Mouse (Mus musculus): Measurements from ENCODE around the gene Nt5c. TPM values are rescaled to one million over a fixed set of nuclear protein-coding genes. Genes with fewer than 3 reads are reported as not detected.

Gene Nt5c
- polyA plus RNA-seq, 1 experiment = 43.2 TPM

DNA sequence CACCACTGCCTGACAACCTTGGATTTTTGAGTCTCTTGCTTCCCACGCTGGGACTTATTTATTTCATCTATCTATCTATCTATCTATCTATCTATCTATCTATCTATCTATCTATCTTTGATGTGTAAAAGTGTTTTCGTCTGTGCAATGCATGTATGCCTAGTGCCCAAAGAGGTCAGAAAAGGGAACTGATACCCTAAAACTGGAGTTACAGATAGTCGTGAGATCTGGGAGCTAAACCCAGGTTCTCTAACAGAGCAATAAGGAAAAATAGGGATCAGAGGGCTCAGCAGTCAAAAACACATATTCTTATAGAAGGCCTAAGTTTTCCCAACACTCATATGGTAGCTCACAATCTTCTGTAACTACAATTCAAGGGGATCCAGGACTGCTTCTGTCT lies 27.9 kb upstream of the Nt5c start:
- Histone ChIP-seq H3K27me3 (ENCODE audit: control insufficient read depth, insufficient read depth, low read length, poor library complexity, severe bottlenecking) (no peaks in the 10 kb centered on the region), H3K9me3 (replicated peaks; ENCODE audit: control insufficient read depth, insufficient read depth, low read length, poor library complexity, severe bottlenecking) (no peaks in the 10 kb centered on the region), H3K9ac (ENCODE audit: low read depth, poor library complexity, severe bottlenecking) (no peak overlapping the region), H3K27ac (ENCODE audit: insufficient read depth, low read length) (no peak overlapping the region), H3K4me1 (ENCODE audit: control insufficient read depth, insufficient read depth, low read length) (no peaks in the 10 kb centered on the region), H3K36me3 (ENCODE audit: control insufficient read depth, insufficient read depth, low read length, poor library complexity, severe bottlenecking) (peaks cover 13% of the 10 kb centered on the region), H3K4me3 (ENCODE audit: low read depth, low read length) (no peak overlapping the region)
- TF ChIP-seq CTCF (IDR thresholded peaks at IDR 0.05; ENCODE audit: low read depth, low read length) (no peak), POLR2A (IDR thresholded peaks at IDR 0.05; ENCODE audit: insufficient read depth, low read length) (no peak), EP300 (IDR thresholded peaks at IDR 0.05; ENCODE audit: insufficient read depth, low read depth, low read length) (no peak)

DNA sequence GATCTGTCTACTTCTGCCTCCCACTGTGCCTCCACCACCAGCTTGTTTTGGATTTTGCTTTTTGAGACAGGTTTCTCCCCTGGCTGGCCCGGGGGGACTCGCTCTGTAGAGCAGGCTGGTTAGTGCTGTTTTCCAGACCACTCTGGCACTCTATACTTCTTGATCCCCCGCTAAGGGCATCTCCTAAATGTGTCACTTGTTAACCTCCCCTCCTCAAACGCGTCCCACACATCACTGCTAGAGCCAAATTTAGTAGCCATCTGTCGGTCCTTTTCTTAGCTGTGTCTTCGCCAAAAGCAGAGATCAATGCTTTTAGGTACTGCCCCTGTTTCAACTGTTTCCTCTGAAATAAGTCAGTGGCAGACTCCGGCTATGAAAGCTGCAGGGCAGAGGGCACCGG lies 27.0 kb upstream of the Nt5c start:
- no peaks in the 10 kb centered on the region for H3K27me3 ChIP-seq (ENCODE audit: control insufficient read depth, insufficient read depth, low read length, poor library complexity, severe bottlenecking)
- no peaks in the 10 kb centered on the region for H3K9me3 ChIP-seq (replicated peaks; ENCODE audit: control insufficient read depth, insufficient read depth, low read length, poor library complexity, severe bottlenecking)
- no peak overlapping the region for H3K27ac ChIP-seq (ENCODE audit: insufficient read depth, low read length)
- no peak overlapping the region for H3K4me3 ChIP-seq (ENCODE audit: low read depth, low read length)
- H3K36me3 ChIP-seq (ENCODE audit: control insufficient read depth, insufficient read depth, low read length, poor library complexity, severe bottlenecking) = peaks cover 7% of the 10 kb centered on the region
- H3K4me1 ChIP-seq (ENCODE audit: control insufficient read depth, insufficient read depth, low read length) = no peaks in the 10 kb centered on the region
- no peak for TF ChIP-seq CTCF (IDR thresholded peaks at IDR 0.05; ENCODE audit: low read depth, low read length)
- no peak for TF ChIP-seq EP300 (IDR thresholded peaks at IDR 0.05; ENCODE audit: insufficient read depth, low read depth, low read length)
- TF ChIP-seq POLR2A (IDR thresholded peaks at IDR 0.05; ENCODE audit: insufficient read depth, low read length) = no peak
- no peak overlapping the region for H3K9ac ChIP-seq (ENCODE audit: low read depth, poor library complexity, severe bottlenecking)

- Histone ChIP-seq H3K9me3 (replicated peaks; ENCODE audit: control insufficient read depth, insufficient read depth, low read length, poor library complexity, severe bottlenecking) (peaks cover 5% of the 10 kb centered on the region), H3K27ac (ENCODE audit: insufficient read depth, low read length) (no peak overlapping the region), H3K36me3 (ENCODE audit: control insufficient read depth, insufficient read depth, low read length, poor library complexity, severe bottlenecking) (peaks cover 4% of the 10 kb centered on the region; the same call in 1 of the 2 replicates), H3K27me3 (ENCODE audit: control insufficient read depth, insufficient read depth, low read length, poor library complexity, severe bottlenecking) (no peaks in the 10 kb centered on the region), H3K4me3 (ENCODE audit: low read depth, low read length) (no peak overlapping the region), H3K9ac (ENCODE audit: low read depth, poor library complexity, severe bottlenecking) (no peak overlapping the region), H3K4me1 (ENCODE audit: control insufficient read depth, insufficient read depth, low read length) (no peaks in the 10 kb centered on the region)
- TF ChIP-seq POLR2A (IDR thresholded peaks at IDR 0.05; ENCODE audit: insufficient read depth, low read length) = no peak
- no peak for TF ChIP-seq CTCF (IDR thresholded peaks at IDR 0.05; ENCODE audit: low read depth, low read length)
- TF ChIP-seq EP300 (IDR thresholded peaks at IDR 0.05; ENCODE audit: insufficient read depth, low read depth, low read length) = no peak
Observed at GRCm38 (mm10) chr11:115516942-115517341, 25.3 kb upstream of the Nt5c start.

GRCm38 (mm10) chr11:115515021-115515420 lies 23.4 kb upstream of the Nt5c start:
- Histone ChIP-seq H3K4me1 (ENCODE audit: control insufficient read depth, insufficient read depth, low read length) (no peaks in the 10 kb centered on the region), H3K9me3 (replicated peaks; ENCODE audit: control insufficient read depth, insufficient read depth, low read length, poor library complexity, severe bottlenecking) (peaks cover 5% of the 10 kb centered on the region), H3K4me3 (ENCODE audit: low read depth, low read length) (no peak overlapping the region), H3K27ac (ENCODE audit: insufficient read depth, low read length) (no peak overlapping the region), H3K36me3 (ENCODE audit: control insufficient read depth, insufficient read depth, low read length, poor library complexity, severe bottlenecking) (peaks cover 4% of the 10 kb centered on the region; the same call in 1 of the 2 replicates), H3K27me3 (ENCODE audit: control insufficient read depth, insufficient read depth, low read length, poor library complexity, severe bottlenecking) (no peaks in the 10 kb centered on the region), H3K9ac (ENCODE audit: low read depth, poor library complexity, severe bottlenecking) (no peak overlapping the region)
- TF ChIP-seq EP300 (IDR thresholded peaks at IDR 0.05; ENCODE audit: insufficient read depth, low read depth, low read length) = no peak
- no peak for TF ChIP-seq POLR2A (IDR thresholded peaks at IDR 0.05; ENCODE audit: insufficient read depth, low read length)
- TF ChIP-seq CTCF (IDR thresholded peaks at IDR 0.05; ENCODE audit: low read depth, low read length) = no peak

DNA sequence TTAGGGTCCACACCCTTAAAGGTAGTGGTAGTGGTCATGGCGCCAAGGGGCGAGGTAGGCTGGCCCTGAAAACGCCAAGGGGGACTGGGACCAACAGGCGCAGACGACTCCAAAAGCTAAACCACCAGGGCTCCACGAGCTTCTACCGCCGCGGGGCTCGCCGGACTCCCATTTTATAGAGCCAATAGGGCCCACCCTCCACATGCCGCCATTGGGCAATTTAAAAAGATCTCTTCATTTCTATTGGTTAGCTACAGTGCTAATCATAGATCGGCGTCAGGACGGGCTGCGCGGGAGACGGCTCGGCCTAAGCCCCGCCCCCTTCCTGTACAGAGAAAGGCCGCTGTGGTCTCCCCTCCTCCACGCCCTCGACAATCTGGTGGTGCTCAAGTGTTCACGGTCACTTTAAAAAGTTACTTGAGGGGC lies 22.6 kb upstream of the Nt5c start, which contains the start of gene Jpt1:
Gene Jpt1 (minus strand): TSS at position 150 of the 426 bp plus-strand sequence.
- no peaks in the 10 kb centered on the region for H3K4me1 ChIP-seq (ENCODE audit: control insufficient read depth, insufficient read depth, low read length)
- peaks cover 4% of the 10 kb centered on the region; the same call in 1 of the 2 replicates for H3K36me3 ChIP-seq (ENCODE audit: control insufficient read depth, insufficient read depth, low read length, poor library complexity, severe bottlenecking)
- H3K4me3 ChIP-seq (ENCODE audit: low read depth, low read length) = peak within 1 kb of the TSS; percentile 96
- peak within 1 kb of the TSS; percentile 27 for H3K27ac ChIP-seq (ENCODE audit: insufficient read depth, low read length)
- H3K27me3 ChIP-seq (ENCODE audit: control insufficient read depth, insufficient read depth, low read length, poor library complexity, severe bottlenecking) = no peaks in the 10 kb centered on the region
- peak within 1 kb of the TSS; percentile 91 for H3K9ac ChIP-seq (ENCODE audit: low read depth, poor library complexity, severe bottlenecking)
- TF ChIP-seq EP300 (IDR thresholded peaks at IDR 0.05; ENCODE audit: insufficient read depth, low read depth, low read length) (no peak), POLR2A (IDR thresholded peaks at IDR 0.05; ENCODE audit: insufficient read depth, low read length) (peak; percentile 94)
- peaks cover 5% of the 10 kb centered on the region for H3K9me3 ChIP-seq (replicated peaks; ENCODE audit: control insufficient read depth, insufficient read depth, low read length, poor library complexity, severe bottlenecking)

- H3K9ac ChIP-seq (ENCODE audit: low read depth, poor library complexity, severe bottlenecking) = peak overlapping the region; percentile 91
- peak overlapping the region; percentile 96 for H3K4me3 ChIP-seq (ENCODE audit: low read depth, low read length)
- TF ChIP-seq CTCF (IDR thresholded peaks at IDR 0.05; ENCODE audit: low read depth, low read length) (no peak), POLR2A (IDR thresholded peaks at IDR 0.05; ENCODE audit: insufficient read depth, low read length) (no peak), EP300 (IDR thresholded peaks at IDR 0.05; ENCODE audit: insufficient read depth, low read depth, low read length) (no peak)
- peak overlapping the region; percentile 27 for H3K27ac ChIP-seq (ENCODE audit: insufficient read depth, low read length)
- peaks cover 4% of the 10 kb centered on the region; the same call in 1 of the 2 replicates for H3K36me3 ChIP-seq (ENCODE audit: control insufficient read depth, insufficient read depth, low read length, poor library complexity, severe bottlenecking)
- H3K9me3 ChIP-seq (replicated peaks; ENCODE audit: control insufficient read depth, insufficient read depth, low read length, poor library complexity, severe bottlenecking) = peaks cover 5% of the 10 kb centered on the region
- H3K4me1 ChIP-seq (ENCODE audit: control insufficient read depth, insufficient read depth, low read length) = no peaks in the 10 kb centered on the region
- H3K27me3 ChIP-seq (ENCODE audit: control insufficient read depth, insufficient read depth, low read length, poor library complexity, severe bottlenecking) = no peaks in the 10 kb centered on the region
Observed at GRCm38 (mm10) chr11:115513271-115514237, 21.9 kb upstream of the Nt5c start.

All from ES-Bruce4 (cell line).